ENCODE assay signal across 12 mouse cellular contexts in genomic region chr1:193000908-193001307, GRCm38 (mm10). TPM values are rescaled to one million over a fixed set of nuclear protein-coding genes. Genes with fewer than 3 reads are reported as not detected.
A peak's percentile ranks its signal among the peaks of the same experiment; 100 is the strongest.
DNase-seq lines count a peak whose midpoint lies in the region; ATAC-seq and TF ChIP-seq lines count a peak whose summit lies in the region.
"Had no signal": no experiment of that assay in that cellular context is flagged by ENCODE, and none has a peak within 500 bp of the region (broad histone marks: within the 10 kb centered on the region; RNA-seq: fewer than 3 reads in every experiment).

No protein-coding gene starts in this region.

- H3K4me2 ChIP-seq in liver, embryonic 14.5 days (ENCODE audit: low read depth): peak overlapping the region; percentile 64
- H3K4me2 ChIP-seq: embryonic facial prominence, embryonic 13.5 days; neural tube, embryonic 13.5 days had no signal

- no peak; the same call in 1 of the 2 replicates for ATAC-seq in liver, embryonic 14.5 days (ENCODE audit: insufficient read depth)

- H3K9me3 ChIP-seq in liver, embryonic 14.5 days (ENCODE audit: control insufficient read depth, low read length): no peaks in the 10 kb centered on the region
- H3K9me3 ChIP-seq: embryonic facial prominence, embryonic 13.5 days; neural tube, embryonic 13.5 days had no signal

- no peaks in the 10 kb centered on the region for H3K27me3 ChIP-seq in liver, embryonic 14.5 days (ENCODE audit: control insufficient read depth, insufficient read depth, low read length)
- H3K27me3 ChIP-seq: embryonic facial prominence, embryonic 13.5 days; neural tube, embryonic 13.5 days had no signal

- H3K36me3 ChIP-seq in liver, embryonic 14.5 days (replicated peaks; ENCODE audit: control insufficient read depth, insufficient read depth, low read depth): no peaks in the 10 kb centered on the region
- H3K36me3 ChIP-seq: embryonic facial prominence, embryonic 13.5 days; neural tube, embryonic 13.5 days had no signal

- no peak overlapping the region for H3K4me3 ChIP-seq in layer of hippocampus, adult 2 months
- H3K4me3 ChIP-seq in liver, embryonic 14.5 days (ENCODE audit: insufficient read depth in 1 of 2, low read depth in 2 of 2, low read length in 2 of 2): no peak overlapping the region
- H3K4me3 ChIP-seq: embryonic facial prominence, embryonic 13.5 days; neural tube, embryonic 13.5 days had no signal

- no peak overlapping the region for H3K27ac ChIP-seq in layer of hippocampus, adult 2 months
- H3K27ac ChIP-seq in liver, embryonic 14.5 days: peak overlapping the region; percentile 98
- H3K27ac ChIP-seq: embryonic facial prominence, embryonic 13.5 days; neural tube, embryonic 13.5 days had no signal

- peak; percentile 32 for DNase-seq in embryo, embryonic 11 days
- no peak for DNase-seq in embryo, embryonic 9.5 days (ENCODE audit: extremely low spot score)
- DNase-seq in layer of hippocampus, adult 2 months (ENCODE audit: low spot score in 2 of 2): no peak
- no peak for DNase-seq in layer of hippocampus, adult 11-12 months (ENCODE audit: low spot score)
- peak; percentile 64 for DNase-seq in adipocyte (ENCODE audit: low spot score)
- peak in 1 of 3 experiments; percentile 51 for DNase-seq in liver, embryonic 14.5 days (ENCODE audit: low read depth in 3 of 3, low spot score in 3 of 3)
- no peak for DNase-seq in kidney, postnatal 36 days
- no peak for DNase-seq in gastrocnemius, postnatal 4 days (ENCODE audit: low spot score in 2 of 2)
- DNase-seq: adrenal gland, postnatal 25 days; lung, postnatal 14 days had no signal

- peak overlapping the region; percentile 59 for H3K9ac ChIP-seq in liver, embryonic 14.5 days (replicated peaks)
- H3K9ac ChIP-seq: embryonic facial prominence, embryonic 13.5 days; neural tube, embryonic 13.5 days had no signal

- no peak for TF ChIP-seq EP300 in liver, embryonic 14.5 days (IDR thresholded peaks at IDR 0.05; ENCODE audit: low read depth)

- peaks cover 46 to 51% of the 10 kb centered on the region in 2 experiments for H3K4me1 ChIP-seq in liver, embryonic 14.5 days (replicated peaks; ENCODE audit: control insufficient read depth in 2 of 2, insufficient read depth in 2 of 2, low read length in 1 of 2)
- H3K4me1 ChIP-seq: embryonic facial prominence, embryonic 13.5 days; neural tube, embryonic 13.5 days had no signal

- TF ChIP-seq CTCF in layer of hippocampus, adult 2 months (conservative IDR thresholded peaks at IDR 0.05): peak; percentile 88
- peak; percentile 69 for TF ChIP-seq CTCF in liver, embryonic 14.5 days (IDR thresholded peaks at IDR 0.05; ENCODE audit: low read depth)

RNA-seq across cellular contexts. Expression of gene Syt14, which starts 34.7 kb away (rescaled TPM):
- total RNA-seq in layer of hippocampus, adult 2 months (2021): 10 to 100 TPM; 26.6 to 31.1 TPM
- polyA plus RNA-seq in liver, embryonic 14.5 days (2012; rRNA removed): 3.5 and 4.8 TPM in 2 replicates
- 4.7 and 5.2 TPM in 2 replicates for polyA plus RNA-seq in liver, embryonic 14.5 days (2014; fragmentation: Nextera tagmentation; extraction: Ambion mirVana)
- 1 to 10 TPM; 1.4 to 1.5 TPM for total RNA-seq in gastrocnemius, postnatal 4 days (2021)

Comparison
In these comparisons a context has a peak if more than half of its experiments do, and no peak if none do; other contexts are left out.
1. DNase-seq: peak in embryo, embryonic 11 days (single experiment) and adipocyte (single experiment); none in embryo, embryonic 9.5 days (single experiment), layer of hippocampus, adult 2 months (0 of 2), layer of hippocampus, adult 11-12 months (single experiment), kidney, postnatal 36 days (0 of 2) and gastrocnemius, postnatal 4 days (0 of 2).
2. RNA of gene Syt14, which starts 34.7 kb away (total RNA-seq): 26.6 to 31.1 TPM in layer of hippocampus, adult 2 months; 1.4 to 1.5 TPM in gastrocnemius, postnatal 4 days; every median in the first group is over 10 times any median in the second.